Mouse (Mus musculus): ENCODE results near the gene Ncapd2. TPM values are rescaled to one million over a fixed set of nuclear protein-coding genes. Genes with fewer than 3 reads are reported as not detected.

The Ncapd2 gene
- polyA plus RNA-seq, 1 experiment from 2014 or later = 51.3 TPM

DNA sequence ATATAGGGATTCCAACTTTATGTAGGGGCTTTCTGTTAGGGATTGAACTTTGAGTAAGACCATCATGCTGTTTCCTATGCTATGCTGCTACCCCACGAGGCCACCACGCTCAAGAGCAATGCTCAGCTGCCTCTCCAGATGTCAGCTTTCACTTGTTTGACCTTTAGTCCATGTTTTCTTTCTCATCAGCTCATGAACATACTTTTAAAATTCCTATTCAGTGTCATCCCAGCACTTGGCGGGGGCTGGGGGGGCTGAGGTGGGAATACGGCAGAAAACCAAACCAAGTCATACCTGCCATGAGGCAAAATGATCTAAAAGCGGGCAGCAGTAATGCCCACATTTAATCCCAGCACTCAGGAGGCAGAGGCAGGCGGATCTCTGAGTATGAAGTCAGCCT lies 21.6 kb upstream of the Ncapd2 start:
- Histone ChIP-seq H3K36me3 (no peaks in the 10 kb centered on the region), H3K27ac (replicated peaks) (no peak overlapping the region), H3K4me1 (replicated peaks) (peaks cover 12% of the 10 kb centered on the region), H3K4me3 (no peak overlapping the region), H3K9ac (no peak overlapping the region), H3K27me3 (peaks cover 16% of the 10 kb centered on the region; the same call in 1 of the 2 replicates), H3K9me3 (no peaks in the 10 kb centered on the region), H3K4me2 (no peak overlapping the region)
- 72% methylated on average over 6 of the region's 6 CpGs for WGBS
- no peak for ATAC-seq (ENCODE audit: low FRiP score, low read depth)

- 50% methylated on average over 2 of the region's 2 CpGs for WGBS
Measured at GRCm38 (mm10) chr6:125212621-125213020, 21.1 kb upstream of the Ncapd2 start.

DNA sequence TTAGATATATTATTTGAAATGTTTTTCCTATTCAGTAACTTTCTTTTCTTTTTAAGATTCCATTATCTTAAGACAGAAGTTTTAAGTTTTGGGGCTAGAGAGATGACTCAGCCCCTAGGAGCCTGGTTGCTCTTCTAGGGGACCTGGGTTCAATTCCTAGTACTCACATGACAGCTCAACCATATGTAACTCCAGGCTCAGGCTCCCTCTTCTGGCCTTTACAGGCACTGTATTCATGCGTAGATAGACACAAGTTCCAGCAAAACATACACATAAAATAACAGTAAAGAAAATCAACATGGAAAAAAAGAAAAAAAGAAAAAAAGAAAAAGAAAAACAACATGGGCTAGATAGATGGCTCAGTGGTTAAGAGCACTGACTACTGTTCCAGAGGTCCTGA lies 18.9 kb upstream of the Ncapd2 start:
- Histone ChIP-seq H3K9me3 (no peaks in the 10 kb centered on the region), H3K4me3 (no peak overlapping the region), H3K36me3 (no peaks in the 10 kb centered on the region), H3K27me3 (peaks cover 16% of the 10 kb centered on the region; the same call in 1 of the 2 replicates), H3K4me2 (no peak overlapping the region), H3K27ac (replicated peaks) (no peak overlapping the region), H3K4me1 (replicated peaks) (no peaks in the 10 kb centered on the region), H3K9ac (no peak overlapping the region)
- WGBS = 85% methylated on average over 1 of the region's 1 CpGs
- no peak for ATAC-seq (ENCODE audit: low FRiP score, low read depth)

More at GRCm38 (mm10) chr6:125212621-125213020, 21.1 kb upstream of the Ncapd2 start:
- no peak overlapping the region for H3K4me3 ChIP-seq
- H3K4me1 ChIP-seq (replicated peaks) = peaks cover 12% of the 10 kb centered on the region
- H3K9me3 ChIP-seq = no peaks in the 10 kb centered on the region
- H3K27ac ChIP-seq (replicated peaks) = no peak overlapping the region
- no peak overlapping the region for H3K4me2 ChIP-seq
- H3K9ac ChIP-seq = no peak overlapping the region
- H3K27me3 ChIP-seq = peaks cover 16% of the 10 kb centered on the region; the same call in 1 of the 2 replicates
- no peaks in the 10 kb centered on the region for H3K36me3 ChIP-seq
- ATAC-seq (ENCODE audit: low FRiP score, low read depth) = no peak

- ATAC-seq (ENCODE audit: low FRiP score, low read depth) = no peak
- no peak overlapping the region for H3K4me3 ChIP-seq
- 84% methylated on average over 5 of the region's 5 CpGs for WGBS
- peaks cover 13% of the 10 kb centered on the region for H3K4me1 ChIP-seq (replicated peaks)
- H3K27me3 ChIP-seq = no peaks in the 10 kb centered on the region
- H3K9me3 ChIP-seq = no peaks in the 10 kb centered on the region
- no peak overlapping the region for H3K9ac ChIP-seq
- peaks cover 16% of the 10 kb centered on the region for H3K36me3 ChIP-seq
- H3K4me2 ChIP-seq = no peak overlapping the region
- H3K27ac ChIP-seq (replicated peaks) = no peak overlapping the region
Measured at GRCm38 (mm10) chr6:125197166-125197565, 5.7 kb upstream of the Ncapd2 start.

DNA sequence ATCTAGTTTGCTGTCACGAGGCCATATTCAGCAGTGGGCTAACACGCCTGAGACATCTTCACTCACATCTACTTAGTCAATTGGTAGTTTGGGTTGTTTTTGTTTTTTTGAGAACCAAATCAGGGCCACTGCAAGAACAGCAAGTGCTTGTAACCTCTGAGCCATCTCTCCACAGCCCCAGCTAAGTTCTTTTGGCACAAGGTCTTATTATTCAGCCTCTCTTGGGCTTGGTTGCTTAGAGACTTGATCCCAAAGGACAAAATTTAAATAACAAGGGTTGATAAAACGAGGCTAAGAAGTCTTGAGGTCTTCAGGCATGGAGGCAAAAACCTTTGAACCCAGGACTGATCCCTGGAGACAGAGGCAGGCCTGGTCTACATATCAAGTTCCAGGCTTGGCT lies 4.8 kb upstream of the Ncapd2 start:
- Histone ChIP-seq H3K27ac (replicated peaks) (no peak overlapping the region), H3K9me3 (no peaks in the 10 kb centered on the region), H3K4me3 (no peak overlapping the region), H3K4me1 (replicated peaks) (peaks cover 13% of the 10 kb centered on the region), H3K9ac (no peak overlapping the region), H3K4me2 (no peak overlapping the region), H3K36me3 (peaks cover 16% of the 10 kb centered on the region), H3K27me3 (no peaks in the 10 kb centered on the region)
- ATAC-seq (ENCODE audit: low FRiP score, low read depth) = no peak
- 52% methylated on average over 3 of the region's 3 CpGs for WGBS

DNA sequence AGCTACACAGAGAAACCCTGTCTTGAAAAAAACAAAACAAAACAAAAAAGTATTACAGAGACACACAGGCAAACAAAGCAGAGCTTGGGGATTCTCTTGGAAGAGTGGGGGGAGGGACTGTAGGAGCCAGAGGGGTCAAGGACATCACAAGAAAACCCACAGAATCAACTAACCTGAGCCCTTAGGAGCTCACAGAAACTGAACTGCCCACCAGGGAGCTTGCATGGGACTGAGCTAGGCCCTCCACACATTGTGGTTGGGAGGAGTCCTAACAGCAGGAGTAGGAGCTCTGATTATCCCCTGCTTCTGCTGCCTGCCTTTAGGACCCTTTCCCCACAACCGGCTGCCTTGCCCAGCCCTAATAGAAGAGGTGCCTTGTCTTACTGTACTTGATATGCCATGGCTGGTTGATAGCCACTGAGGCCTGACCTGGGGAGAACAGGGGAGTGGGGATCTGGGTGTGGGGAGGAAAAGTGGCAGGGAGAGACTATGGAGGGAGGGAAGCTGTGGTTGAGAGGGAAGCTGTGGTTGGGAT lies 4.1 kb upstream of the Ncapd2 start:
- H3K4me2 ChIP-seq = no peak overlapping the region
- 25% methylated on average over 1 of the region's 1 CpGs for WGBS
- H3K4me3 ChIP-seq = no peak overlapping the region
- H3K27ac ChIP-seq (replicated peaks) = no peak overlapping the region
- peaks cover 16% of the 10 kb centered on the region for H3K36me3 ChIP-seq
- no peak overlapping the region for H3K9ac ChIP-seq
- no peaks in the 10 kb centered on the region for H3K9me3 ChIP-seq
- ATAC-seq (ENCODE audit: low FRiP score, low read depth) = no peak
- peaks cover 17% of the 10 kb centered on the region for H3K4me1 ChIP-seq (replicated peaks)
- H3K27me3 ChIP-seq = no peaks in the 10 kb centered on the region

GRCm38 (mm10) chr6:125193390-125193789 lies 1.9 kb upstream of the Ncapd2 start:
- H3K9ac ChIP-seq = no peak overlapping the region
- H3K36me3 ChIP-seq = peaks cover 22% of the 10 kb centered on the region
- H3K27ac ChIP-seq (replicated peaks) = no peak overlapping the region
- no peak overlapping the region for H3K4me3 ChIP-seq
- 83% methylated on average over 7 of the region's 7 CpGs for WGBS
- ATAC-seq (ENCODE audit: low FRiP score, low read depth) = no peak
- H3K9me3 ChIP-seq = no peaks in the 10 kb centered on the region
- H3K4me2 ChIP-seq = peak overlapping the region; percentile 94; the same call in 1 of the 2 replicates
- peaks cover 23% of the 10 kb centered on the region for H3K4me1 ChIP-seq (replicated peaks)
- no peaks in the 10 kb centered on the region for H3K27me3 ChIP-seq

- H3K4me1 ChIP-seq (replicated peaks) = peaks cover 23% of the 10 kb centered on the region
- no peak for ATAC-seq (ENCODE audit: low FRiP score, low read depth)
- H3K27ac ChIP-seq (replicated peaks) = peak overlapping the region; percentile 100; the same call in 1 of the 2 replicates
- 43% methylated on average over 5 of the region's 5 CpGs for WGBS
- H3K27me3 ChIP-seq = no peaks in the 10 kb centered on the region
- peaks cover 26% of the 10 kb centered on the region for H3K36me3 ChIP-seq
- H3K9ac ChIP-seq = peak overlapping the region; percentile 90
- H3K4me3 ChIP-seq = peak overlapping the region; percentile 80
- H3K9me3 ChIP-seq = no peaks in the 10 kb centered on the region
- H3K4me2 ChIP-seq = peak overlapping the region; percentile 94
Measured at GRCm38 (mm10) chr6:125192841-125193240, 1.3 kb upstream of the Ncapd2 start.

- Histone ChIP-seq H3K27me3 (no peaks in the 10 kb centered on the region), H3K9me3 (no peaks in the 10 kb centered on the region), H3K4me2 (peak overlapping the region; percentile 94), H3K36me3 (peaks cover 30% of the 10 kb centered on the region), H3K9ac (peak overlapping the region; percentile 90), H3K27ac (replicated peaks) (peak overlapping the region; percentile 100), H3K4me1 (replicated peaks) (peaks cover 23% of the 10 kb centered on the region), H3K4me3 (peak overlapping the region; percentile 80)
- under 1% methylated on average over 34 of the region's 34 CpGs for WGBS
- ATAC-seq (ENCODE audit: low FRiP score, low read depth) = peak; percentile 94
Measured at GRCm38 (mm10) chr6:125192016-125192714, 664 bp upstream of the Ncapd2 start.

DNA sequence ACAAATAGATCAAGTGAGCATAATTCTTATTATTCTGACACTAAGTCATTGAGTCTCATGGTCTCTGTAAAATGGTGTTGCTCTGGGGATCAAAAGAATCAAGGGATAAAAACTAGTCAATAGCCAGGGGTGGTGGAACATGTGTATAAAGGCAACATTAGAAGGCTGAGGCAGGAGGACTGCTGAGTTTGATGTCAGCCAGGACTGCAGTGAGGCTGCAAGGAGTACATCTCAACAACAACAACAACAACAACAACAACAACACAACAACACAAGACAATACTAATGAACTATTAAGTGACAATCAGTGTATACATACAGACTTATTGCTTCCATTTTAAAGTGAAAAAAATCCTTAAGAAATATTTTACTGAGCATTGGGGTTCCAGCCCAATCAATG lies 685 bp downstream of the Ncapd2 start:
- Histone ChIP-seq H3K9me3 (no peaks in the 10 kb centered on the region), H3K4me3 (peak overlapping the region; percentile 80), H3K4me2 (peak overlapping the region; percentile 94), H3K27me3 (no peaks in the 10 kb centered on the region), H3K4me1 (replicated peaks) (peaks cover 23% of the 10 kb centered on the region), H3K36me3 (peaks cover 35% of the 10 kb centered on the region), H3K27ac (replicated peaks) (peak overlapping the region; percentile 100), H3K9ac (peak overlapping the region; percentile 74)
- ATAC-seq (ENCODE audit: low FRiP score, low read depth) = no peak

- H3K4me3 ChIP-seq = no peak overlapping the region
- H3K27ac ChIP-seq (replicated peaks) = no peak overlapping the region
- no peaks in the 10 kb centered on the region for H3K9me3 ChIP-seq
- no peak overlapping the region for H3K4me2 ChIP-seq
- H3K36me3 ChIP-seq = peaks cover 57% of the 10 kb centered on the region
- H3K9ac ChIP-seq = no peak overlapping the region
- WGBS = 96% methylated on average over 10 of the region's 10 CpGs
- peaks cover 10% of the 10 kb centered on the region for H3K4me1 ChIP-seq (replicated peaks)
- ATAC-seq (ENCODE audit: low FRiP score, low read depth) = no peak
- H3K27me3 ChIP-seq = no peaks in the 10 kb centered on the region
Measured at GRCm38 (mm10) chr6:125186203-125186602, 5.3 kb downstream of the Ncapd2 start.

DNA sequence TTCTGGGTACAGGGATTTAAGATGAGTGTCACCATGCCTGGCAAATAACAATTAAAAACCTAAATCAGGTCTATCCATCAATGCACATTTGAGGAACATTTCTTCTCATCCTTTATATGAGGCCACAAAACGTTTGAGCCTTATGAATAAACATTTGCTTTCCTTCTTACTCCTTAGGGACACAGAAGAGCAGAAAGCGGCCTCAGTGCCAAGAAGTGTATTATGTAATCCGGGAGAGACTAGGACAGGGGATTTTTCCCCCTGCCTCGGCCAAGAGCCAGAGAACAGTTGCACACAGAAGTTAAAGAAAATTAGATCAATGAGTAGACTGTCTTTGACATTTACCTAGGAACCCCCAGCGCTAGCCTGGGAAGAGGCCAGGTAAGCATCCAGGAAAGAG lies 9.4 kb downstream of the Ncapd2 start:
- Histone ChIP-seq H3K27me3 (no peaks in the 10 kb centered on the region), H3K4me3 (no peak overlapping the region), H3K4me1 (replicated peaks) (no peaks in the 10 kb centered on the region), H3K36me3 (peaks cover 81% of the 10 kb centered on the region), H3K9ac (no peak overlapping the region), H3K4me2 (no peak overlapping the region), H3K9me3 (no peaks in the 10 kb centered on the region), H3K27ac (replicated peaks) (no peak overlapping the region)
- WGBS = 65% methylated on average over 5 of the region's 5 CpGs
- ATAC-seq (ENCODE audit: low FRiP score, low read depth) = no peak
